Mouse (Mus musculus) liver, embryonic 15.5 days (tissue): ENCODE results near the gene Gpc5. TPM values are rescaled to one million over a fixed set of nuclear protein-coding genes. Genes with fewer than 3 reads are reported as not detected.
A peak's percentile ranks its signal among the peaks of the same experiment; 100 is the strongest.

Experiments
- ATAC-seq: fragments of 200-750 bp; cut with Nextera tagmentation; 2 replicates; pipeline ENCODE4 v1.8.0; 2017; ENCODE audit warnings: moderate number of reproducible peaks, mild to moderate bottlenecking, moderate library complexity; ENCODE audit not compliant: insufficient read depth
- H3K27ac ChIP-seq: fragments of 300-500 bp; sonication (generic); replicated peaks from 2 replicates; pipeline ENCODE4 v1.5.1; 2015; ENCODE audit warnings: mild to moderate bottlenecking, inconsistent platforms
- H3K27me3 ChIP-seq: fragments of 300-500 bp; sonication (generic); 2 replicates; pipeline ENCODE4 v1.6.1; 2015; ENCODE audit warnings: mild to moderate bottlenecking, inconsistent platforms
- H3K36me3 ChIP-seq: fragments of 300-500 bp; sonication (generic); replicated peaks from 2 replicates; pipeline ENCODE4 v1.6.1; 2015; ENCODE audit warnings: moderate library complexity, mild to moderate bottlenecking, inconsistent platforms
- H3K4me1 ChIP-seq: fragments of 300-500 bp; sonication (generic); replicated peaks from 2 replicates; pipeline ENCODE4 v1.6.1; 2015; ENCODE audit warnings: inconsistent platforms
- H3K4me2 ChIP-seq: fragments of 300-500 bp; sonication (generic); 2 replicates; pipeline ENCODE4 v1.6.1; 2015; ENCODE audit warnings: moderate library complexity, mild to moderate bottlenecking, inconsistent platforms
- H3K4me3 ChIP-seq: fragments of 300-500 bp; sonication (generic); replicated peaks from 2 replicates; pipeline ENCODE4 v1.5.1; 2015; ENCODE audit warnings: mild to moderate bottlenecking, inconsistent platforms
- H3K9ac ChIP-seq: fragments of 300-500 bp; sonication (generic); 2 replicates; pipeline ENCODE4 v1.6.1; 2015; ENCODE audit warnings: moderate library complexity, mild to moderate bottlenecking, inconsistent platforms
- H3K9me3 ChIP-seq: fragments of 300-500 bp; sonication (generic); replicated peaks from 2 replicates; pipeline ENCODE4 v1.6.1; 2016; ENCODE audit warnings: inconsistent platforms
- WGBS: fragments of 180-500 bp; shearing (Covaris S2); methylation state at CpG from one replicate; pipeline ENCODE4 v1.1.7; 2015; ENCODE audit warnings: mixed read lengths; ENCODE audit not compliant: insufficient replicate concordance; 5-methylcytosine and 5-hydroxymethylcytosine counted together
- microRNA counts: library from miRNA; unstranded; fragments of <30 nt; microRNA quantifications from one replicate; lab custom pipeline; 2016
- microRNA-seq: library from miRNA; unstranded; fragments of <30 nt; microRNA quantifications from one replicate; pipeline ENCODE4, GENCODE M21; 2016
- polyA plus RNA-seq: library from polyadenylated mRNA; unstranded; fragments of >200 nt; fragmentation: Nextera tagmentation; extraction: Ambion mirVana; gene quantifications from 2 replicates; pipeline ENCODE4 v1.2.1, GENCODE M21; 2015

Gpc5 gene
- polyA plus RNA-seq, 1 experiment from 2014 or later: not detected

DNA sequence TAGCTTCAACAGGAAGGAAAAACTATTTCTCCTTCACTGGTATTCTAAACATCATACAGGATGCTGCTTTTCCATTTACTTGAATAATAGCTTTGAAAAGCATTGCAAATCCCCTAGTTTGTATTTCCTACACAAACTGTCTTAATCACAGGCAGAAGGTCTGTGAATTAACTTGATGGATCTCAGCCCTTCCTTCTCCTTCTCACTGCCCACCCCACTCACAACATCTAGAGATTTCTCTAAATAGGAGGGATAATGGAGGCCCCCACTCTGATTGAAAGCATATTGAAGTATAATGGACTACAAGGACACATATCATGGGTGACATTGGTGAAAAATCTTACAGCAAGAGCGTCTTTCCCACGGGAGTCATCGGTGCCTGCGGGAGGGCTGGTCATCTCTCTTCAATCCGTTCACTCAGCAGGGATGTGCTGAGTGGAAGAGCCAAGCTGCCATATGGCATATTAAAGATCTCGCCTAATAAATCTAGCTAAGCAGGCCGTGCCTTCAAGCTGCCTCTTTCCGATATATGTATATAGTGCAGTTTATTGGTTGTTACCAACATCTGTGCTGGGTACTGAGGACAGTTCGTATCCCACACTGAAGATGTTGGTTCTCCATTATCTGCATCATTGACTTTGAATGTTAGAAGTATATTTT lies 1466.3 kb downstream of the Gpc5 start:
- no peak overlapping the region for H3K27ac ChIP-seq
- WGBS: 71% methylated on average over 9 of the region's 9 CpGs
- no peaks in the 10 kb centered on the region for H3K27me3 ChIP-seq
- no peaks in the 10 kb centered on the region for H3K9me3 ChIP-seq
- no peaks in the 10 kb centered on the region for H3K36me3 ChIP-seq
- ATAC-seq: no peak
- no peak overlapping the region for H3K4me2 ChIP-seq
- no peak overlapping the region for H3K4me3 ChIP-seq
- no peaks in the 10 kb centered on the region for H3K4me1 ChIP-seq
- no peak overlapping the region for H3K9ac ChIP-seq

DNA sequence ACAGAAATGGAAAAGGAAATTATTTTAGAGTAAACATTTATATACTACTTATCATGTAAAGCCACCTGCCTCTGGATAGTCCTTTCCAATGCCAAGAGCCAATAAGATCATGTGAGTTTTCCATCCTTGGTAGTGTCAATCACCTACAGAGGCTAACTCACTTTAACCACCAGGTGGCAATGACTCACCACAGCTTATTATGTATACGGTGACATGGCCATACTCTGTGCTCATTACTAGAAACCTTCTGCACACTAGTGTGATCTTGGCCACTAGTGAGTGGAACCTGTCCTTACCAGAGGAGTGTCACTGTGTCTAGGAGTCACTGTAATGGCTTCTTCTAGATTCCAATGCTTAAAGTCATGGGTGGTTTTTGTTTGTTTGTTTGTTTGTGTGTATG lies 1468.0 kb downstream of the Gpc5 start:
- H3K27ac ChIP-seq: no peak overlapping the region
- no peak overlapping the region for H3K4me2 ChIP-seq
- H3K9ac ChIP-seq: no peak overlapping the region
- no peaks in the 10 kb centered on the region for H3K36me3 ChIP-seq
- 34% methylated on average over 1 of the region's 1 CpGs for WGBS
- H3K4me3 ChIP-seq: no peak overlapping the region
- no peaks in the 10 kb centered on the region for H3K9me3 ChIP-seq
- H3K4me1 ChIP-seq: no peaks in the 10 kb centered on the region
- no peak for ATAC-seq
- no peaks in the 10 kb centered on the region for H3K27me3 ChIP-seq

MicroRNAs encoded within 50 kb of the gene (microRNA counts, 519-probe panel; counts per million panel counts)
- microRNA mmu-miR-18a (lab: Ali Mortazavi, UCI) (3,238 counts per million, percentile 64 among the panel's probes with 10 or more counts), microRNA mmu-miR-19a (lab: Ali Mortazavi, UCI) (5,500 counts per million, percentile 98 among the panel's probes with 10 or more counts), microRNA mmu-miR-19b (lab: Ali Mortazavi, UCI) (4,730 counts per million, percentile 92 among the panel's probes with 10 or more counts), microRNA mmu-miR-20a+mmu-miR-20b (lab: Ali Mortazavi, UCI) (5,509 counts per million, percentile 99 among the panel's probes with 10 or more counts), microRNA mmu-miR-92a (lab: Ali Mortazavi, UCI) (2,443 counts per million, percentile 43 among the panel's probes with 10 or more counts)

Small RNA genes within 50 kb of the gene (microRNA-seq; reads per million reads assigned to microRNA genes)
- gene Mir17 (44,392 reads per million, percentile 99 among the genes with 10 or more reads in this experiment), gene Mir18 (7,113 reads per million, percentile 91 among the genes with 10 or more reads in this experiment), gene Mir19a (101 reads per million, percentile 54 among the genes with 10 or more reads in this experiment), gene Mir19b-1 (22.3 reads per million, percentile 38 among the genes with 10 or more reads in this experiment), gene Mir20a (19,802 reads per million, percentile 96 among the genes with 10 or more reads in this experiment), gene Mir92-1 (5,764 reads per million, percentile 89 among the genes with 10 or more reads in this experiment)
